Comparison of ENCODE assay signal across 7 mouse cellular contexts in the genomic region with DNA sequence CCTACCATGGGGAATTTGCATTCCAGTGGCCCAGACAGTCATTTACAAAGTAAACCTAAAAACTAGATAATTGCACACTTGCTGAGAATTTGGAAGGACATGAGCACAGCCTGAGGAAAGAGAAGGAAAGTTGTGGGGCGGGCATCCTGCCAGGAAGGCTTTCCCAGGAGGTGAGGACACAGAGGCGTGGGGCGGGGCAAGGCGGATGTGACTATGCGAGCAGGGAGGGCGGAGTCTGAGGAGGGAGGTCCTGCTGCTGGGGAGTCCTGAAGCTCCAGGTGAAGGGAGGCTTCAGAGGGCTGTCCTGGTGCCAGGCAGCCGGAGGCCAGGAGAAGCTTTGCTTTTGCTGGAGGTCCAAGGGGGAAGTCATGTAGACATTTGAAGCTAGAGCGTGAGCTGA.
A peak's percentile ranks its signal among the peaks of the same experiment; 100 is the strongest.
DNase-seq lines count a peak whose midpoint lies in the region; ATAC-seq and TF ChIP-seq lines count a peak whose summit lies in the region.

No protein-coding gene starts in this region.

- H3K27me3 ChIP-seq in lung, postnatal 0 days (replicated peaks; ENCODE audit: insufficient read depth, low read length) = no peaks in the 10 kb centered on the region

- H3K27ac ChIP-seq in ES-E14 (ENCODE audit: insufficient read depth, low read depth, low read length, poor library complexity, severe bottlenecking) = no peak overlapping the region
- no peak overlapping the region for H3K27ac ChIP-seq in lung, postnatal 0 days (ENCODE audit: low read length)

- DNase-seq in 3T3-L1 (ENCODE audit: low read depth, low spot score) (peak; percentile 12), ES-E14 (ENCODE audit: low read depth, low spot score) (peak; percentile 9)
- DNase-seq in heart, postnatal 10 days = peak; percentile 48 to 58
- DNase-seq in lung, postnatal 0 days (ENCODE audit: low spot score) = peak; percentile 74
- no peak for DNase-seq in embryo, embryonic 9.5 days (ENCODE audit: extremely low spot score)
- DNase-seq in layer of hippocampus, postnatal 14 days (ENCODE audit: low spot score in 2 of 2) = no peak

- WGBS in lung, postnatal 0 days = 49% methylated on average over 8 of the region's 8 CpGs

- no peak overlapping the region for H3K4me2 ChIP-seq in lung, postnatal 0 days (replicated peaks; ENCODE audit: low read depth, low read length)

- no peak for TF ChIP-seq CTCF in lung, postnatal 0 days (IDR thresholded peaks at IDR 0.05)

- ATAC-seq in lung, postnatal 0 days = peak; percentile 70
- no peak for ATAC-seq in megakaryocyte-erythroid progenitor cell, adult 5-6 weeks (replicated peaks; ENCODE audit: low FRiP score, low TSS enrichment, poor library complexity, severe bottlenecking)

- in situ Hi-C loops in ES-E14 (cut with MboI; ENCODE audit: low sequenced_read_pairs in 2 of 2, unreplicated experiment in 2 of 2) = no loop called here

- H3K36me3 ChIP-seq in ES-E14 (ENCODE audit: control insufficient read depth, insufficient read depth, low read length, poor library complexity, severe bottlenecking) = no peaks in the 10 kb centered on the region
- no peaks in the 10 kb centered on the region for H3K36me3 ChIP-seq in lung, postnatal 0 days (ENCODE audit: insufficient read depth, low read length)

- H3K4me3 ChIP-seq in ES-E14 (ENCODE audit: insufficient read depth in 1 of 2, low read depth in 1 of 2, low read length in 2 of 2, poor library complexity in 1 of 2, severe bottlenecking in 1 of 2) = no peak overlapping the region
- no peak overlapping the region for H3K4me3 ChIP-seq in lung, postnatal 0 days (ENCODE audit: low read depth, low read length)

- H3K9ac ChIP-seq in ES-E14 (ENCODE audit: insufficient read depth, low read depth, low read length, poor library complexity, severe bottlenecking) = no peak overlapping the region
- no peak overlapping the region for H3K9ac ChIP-seq in lung, postnatal 0 days (replicated peaks; ENCODE audit: low read depth)

- no peaks in the 10 kb centered on the region; a peak in 1 of 4 replicates for H3K4me1 ChIP-seq in ES-E14 (ENCODE audit: control insufficient read depth in 2 of 2, insufficient read depth in 2 of 2, low read length in 2 of 2, poor library complexity in 1 of 2)
- H3K4me1 ChIP-seq in lung, postnatal 0 days (ENCODE audit: insufficient read depth, low read depth, low read length) = peaks cover 4% of the 10 kb centered on the region; the same call in 1 of the 2 replicates

- no peak for TF ChIP-seq EP300 in lung, postnatal 0 days (IDR thresholded peaks at IDR 0.05)

- intact Hi-C loops in heart, postnatal 10 days (cut with DNase I) = loop anchor here (5.0 kb wide), 1 partner anchor 40 kb away; no protein-coding TSS in a partner anchor

- H3K9me3 ChIP-seq in ES-E14 (ENCODE audit: control insufficient read depth, insufficient read depth, low read depth, low read length) = no peaks in the 10 kb centered on the region
- no peaks in the 10 kb centered on the region for H3K9me3 ChIP-seq in lung, postnatal 0 days (ENCODE audit: low read length)

TF ChIP-seq in ES-E14, 5 proteins besides CTCF, POLR2A, EP300 and RAD21:
- TF ChIP-seq CHD2 (IDR thresholded peaks at IDR 0.05; ENCODE audit: low read depth, low read length) (no peak), MAFK (IDR thresholded peaks at IDR 0.05; ENCODE audit: insufficient read depth, low read depth, low read length) (no peak), HCFC1 (IDR thresholded peaks at IDR 0.05; ENCODE audit: borderline replicate concordance, insufficient read depth, low read length) (no peak), ZC3H11A (IDR thresholded peaks at IDR 0.05; ENCODE audit: borderline replicate concordance, low read depth, low read length) (no peak), ZNF384 (IDR thresholded peaks at IDR 0.05; ENCODE audit: low read depth, low read length) (no peak)
TF ChIP-seq in ES-E14: peak in this region for 0.

Comparison
In these comparisons a context has a peak if more than half of its experiments do, and no peak if none do; other contexts are left out.
1. DNase-seq: peak in 3T3-L1 (single experiment), ES-E14 (single experiment), heart, postnatal 10 days (2 of 2) and lung, postnatal 0 days (single experiment); none in embryo, embryonic 9.5 days (single experiment) and layer of hippocampus, postnatal 14 days (0 of 2).